Mouse (Mus musculus) forebrain, embryonic 16.5 days (tissue): ENCODE results near the gene Ppp2r3a. TPM values are rescaled to one million over a fixed set of nuclear protein-coding genes. Genes with fewer than 3 reads are reported as not detected.

Experiments used
- ATAC-seq: fragments of 200-750 bp; cut with Nextera tagmentation; 2 replicates; pipeline ENCODE4 v1.8.0; 2017; ENCODE audit warnings: mild to moderate bottlenecking, moderate library complexity
- H3K27ac ChIP-seq: fragments of 300-500 bp; sonication (generic); 2 replicates; pipeline ENCODE4 v1.5.1; 2014; ENCODE audit warnings: low read length, control low read depth
- H3K27me3 ChIP-seq: fragments of 300-500 bp; sonication (generic); replicated peaks from 2 replicates; pipeline ENCODE4 v1.6.1; 2014; ENCODE audit warnings: low read length; ENCODE audit not compliant: control insufficient read depth, insufficient read depth
- H3K36me3 ChIP-seq: fragments of 300-500 bp; sonication (generic); 2 replicates; pipeline ENCODE4 v1.6.1; 2014; ENCODE audit not compliant: control insufficient read depth, insufficient read depth
- H3K4me1 ChIP-seq: fragments of 300-500 bp; sonication (generic); replicated peaks from 2 replicates; pipeline ENCODE4 v1.6.1; 2014; ENCODE audit warnings: low read length; ENCODE audit not compliant: control insufficient read depth, insufficient read depth
- H3K4me2 ChIP-seq: fragments of 300-500 bp; sonication (generic); 2 replicates; pipeline ENCODE4 v1.6.1; 2014; ENCODE audit warnings: mild to moderate bottlenecking, low read length, control low read depth
- H3K4me3 ChIP-seq: fragments of 300-500 bp; sonication (generic); replicated peaks from 2 replicates; pipeline ENCODE4 v1.5.1; 2014; ENCODE audit warnings: mild to moderate bottlenecking, low read length, control low read depth
- H3K9ac ChIP-seq: fragments of 300-500 bp; sonication (generic); replicated peaks from 2 replicates; pipeline ENCODE4 v1.6.1; 2014; ENCODE audit warnings: low read depth, low read length, control low read depth
- H3K9me3 ChIP-seq: fragments of 300-500 bp; sonication (generic); 2 replicates; pipeline ENCODE4 v1.6.1; 2016; ENCODE audit warnings: low read length; ENCODE audit not compliant: control insufficient read depth
- WGBS: fragments of 180-500 bp; shearing (Covaris S2); extraction: QIAGEN DNeasy Blood & Tissue Kit; methylation state at CpG from one replicate; pipeline ENCODE4 v1.1.7; 2014; 5-methylcytosine and 5-hydroxymethylcytosine counted together
- polyA plus RNA-seq: library from polyadenylated mRNA; unstranded; fragments of >200 nt; fragmentation: Nextera tagmentation; extraction: Ambion mirVana; gene quantifications from 2 replicates; pipeline ENCODE4 v1.2.1, GENCODE M21; 2015

The Ppp2r3a gene
- polyA plus RNA-seq, 1 experiment from 2014 or later, result 25.2 TPM

GRCm38 (mm10) chr9:101240161-101240560 is 11.4 kb downstream of the Ppp2r3a start:
- no peaks in the 10 kb centered on the region for H3K36me3 ChIP-seq
- 91% methylated on average over 3 of the region's 3 CpGs for WGBS
- H3K9ac ChIP-seq, result no peak overlapping the region
- no peak for ATAC-seq
- H3K4me2 ChIP-seq, result no peak overlapping the region
- no peaks in the 10 kb centered on the region for H3K9me3 ChIP-seq
- H3K27ac ChIP-seq, result no peak overlapping the region
- H3K4me3 ChIP-seq, result no peak overlapping the region
- H3K27me3 ChIP-seq, result no peaks in the 10 kb centered on the region
- H3K4me1 ChIP-seq, result peaks cover 4% of the 10 kb centered on the region; the same call in 1 of the 2 replicates

- Histone ChIP-seq H3K4me2 (no peak overlapping the region), H3K9ac (no peak overlapping the region), H3K4me3 (no peak overlapping the region), H3K27me3 (no peaks in the 10 kb centered on the region), H3K4me1 (no peaks in the 10 kb centered on the region), H3K36me3 (no peaks in the 10 kb centered on the region), H3K27ac (no peak overlapping the region), H3K9me3 (no peaks in the 10 kb centered on the region)
- no peak for ATAC-seq
- WGBS, result 91% methylated on average over 2 of the region's 2 CpGs
These were observed 15.8 kb downstream of the Ppp2r3a start for GRCm38 (mm10) chr9:101235786-101236185.

GRCm38 (mm10) chr9:101232034-101232433 is 19.6 kb downstream of the Ppp2r3a start:
- H3K4me3 ChIP-seq, result no peak overlapping the region
- WGBS, result 83% methylated on average over 6 of the region's 6 CpGs
- ATAC-seq, result no peak

GRCm38 (mm10) chr9:101230028-101230427 is 21.6 kb downstream of the Ppp2r3a start:
- H3K9ac ChIP-seq, result no peak overlapping the region
- WGBS, result 87% methylated on average over 3 of the region's 3 CpGs
- no peaks in the 10 kb centered on the region for H3K27me3 ChIP-seq
- H3K27ac ChIP-seq, result no peak overlapping the region
- H3K36me3 ChIP-seq, result no peaks in the 10 kb centered on the region
- no peaks in the 10 kb centered on the region for H3K4me1 ChIP-seq
- no peak overlapping the region for H3K4me3 ChIP-seq
- no peak for ATAC-seq
- H3K9me3 ChIP-seq, result no peaks in the 10 kb centered on the region
- no peak overlapping the region for H3K4me2 ChIP-seq

More at GRCm38 (mm10) chr9:101232034-101232433, 19.6 kb downstream of the Ppp2r3a start:
- Histone ChIP-seq H3K27ac (no peak overlapping the region), H3K4me1 (no peaks in the 10 kb centered on the region), H3K36me3 (no peaks in the 10 kb centered on the region), H3K9me3 (no peaks in the 10 kb centered on the region), H3K9ac (no peak overlapping the region), H3K4me2 (no peak overlapping the region), H3K27me3 (no peaks in the 10 kb centered on the region)

- ATAC-seq, result no peak
- Histone ChIP-seq H3K27me3 (no peaks in the 10 kb centered on the region), H3K4me2 (no peak overlapping the region), H3K4me3 (no peak overlapping the region), H3K4me1 (no peaks in the 10 kb centered on the region), H3K27ac (no peak overlapping the region), H3K36me3 (no peaks in the 10 kb centered on the region), H3K9ac (no peak overlapping the region), H3K9me3 (no peaks in the 10 kb centered on the region)
These were observed 22.7 kb downstream of the Ppp2r3a start for GRCm38 (mm10) chr9:101228892-101229291.

- H3K36me3 ChIP-seq, result no peaks in the 10 kb centered on the region
- H3K4me1 ChIP-seq, result no peaks in the 10 kb centered on the region
- WGBS, result 48% methylated on average over 1 of the region's 1 CpGs
- no peak for ATAC-seq
- H3K27ac ChIP-seq, result no peak overlapping the region
- H3K27me3 ChIP-seq, result no peaks in the 10 kb centered on the region
- no peaks in the 10 kb centered on the region for H3K9me3 ChIP-seq
- H3K4me2 ChIP-seq, result no peak overlapping the region
- no peak overlapping the region for H3K9ac ChIP-seq
- no peak overlapping the region for H3K4me3 ChIP-seq
These were observed 43.6 kb downstream of the Ppp2r3a start for GRCm38 (mm10) chr9:101207984-101208383.

GRCm38 (mm10) chr9:101206516-101206915 is 45.1 kb downstream of the Ppp2r3a start:
- H3K4me3 ChIP-seq, result no peak overlapping the region
- no peaks in the 10 kb centered on the region for H3K4me1 ChIP-seq
- H3K27me3 ChIP-seq, result no peaks in the 10 kb centered on the region
- no peaks in the 10 kb centered on the region for H3K9me3 ChIP-seq
- no peak overlapping the region for H3K27ac ChIP-seq
- H3K9ac ChIP-seq, result no peak overlapping the region
- no peak for ATAC-seq
- WGBS, result 74% methylated on average over 4 of the region's 4 CpGs
- no peaks in the 10 kb centered on the region for H3K36me3 ChIP-seq
- H3K4me2 ChIP-seq, result no peak overlapping the region

GRCm38 (mm10) chr9:101205216-101205615 is 46.4 kb downstream of the Ppp2r3a start:
- Histone ChIP-seq H3K4me2 (no peak overlapping the region), H3K36me3 (no peaks in the 10 kb centered on the region), H3K27ac (no peak overlapping the region), H3K9ac (no peak overlapping the region), H3K4me1 (no peaks in the 10 kb centered on the region; the same call in 1 of the 2 replicates), H3K4me3 (no peak overlapping the region), H3K9me3 (no peaks in the 10 kb centered on the region), H3K27me3 (no peaks in the 10 kb centered on the region)
- WGBS, result 52% methylated on average over 1 of the region's 1 CpGs
- ATAC-seq, result no peak

GRCm38 (mm10) chr9:101204059-101204458 is 47.5 kb downstream of the Ppp2r3a start:
- no peak overlapping the region for H3K4me2 ChIP-seq
- H3K9me3 ChIP-seq, result no peaks in the 10 kb centered on the region
- no peaks in the 10 kb centered on the region for H3K36me3 ChIP-seq
- no peak overlapping the region for H3K9ac ChIP-seq
- WGBS, result 88% methylated on average over 3 of the region's 3 CpGs
- no peak for ATAC-seq
- H3K4me3 ChIP-seq, result no peak overlapping the region
- H3K27ac ChIP-seq, result no peak overlapping the region
- no peaks in the 10 kb centered on the region for H3K27me3 ChIP-seq
- H3K4me1 ChIP-seq, result no peaks in the 10 kb centered on the region; the same call in 1 of the 2 replicates

- Histone ChIP-seq H3K9ac (no peak overlapping the region), H3K4me2 (no peak overlapping the region), H3K27ac (no peak overlapping the region), H3K9me3 (no peaks in the 10 kb centered on the region), H3K4me3 (no peak overlapping the region), H3K4me1 (no peaks in the 10 kb centered on the region; the same call in 1 of the 2 replicates), H3K36me3 (no peaks in the 10 kb centered on the region), H3K27me3 (no peaks in the 10 kb centered on the region)
- 34% methylated on average over 5 of the region's 5 CpGs for WGBS
- ATAC-seq, result no peak
These were observed 51.0 kb downstream of the Ppp2r3a start for GRCm38 (mm10) chr9:101200627-101201026.
